Mouse (Mus musculus) neural tube, embryonic 13.5 days (tissue): ENCODE data around the gene Cldn1. TPM values are rescaled to one million over a fixed set of nuclear protein-coding genes. Genes with fewer than 3 reads are reported as not detected.

Experiments
- polyA plus RNA-seq: library from polyadenylated mRNA; unstranded; fragments of >200 nt; fragmentation: Nextera tagmentation; extraction: Ambion mirVana; gene quantifications from 2 replicates; pipeline ENCODE4 v1.2.1, GENCODE M21; 2015

The Cldn1 gene
- polyA plus RNA-seq, 1 experiment from 2014 or later, result 4.6 TPM

Other genes starting within 250 kb of the Cldn1 start
- gene Cldn16, start 91.3 kb upstream of the Cldn1 start, polyA plus RNA-seq, result not detected in 2 replicates
- gene Tmem207, start 154.9 kb upstream of the Cldn1 start, polyA plus RNA-seq, result 0.07 TPM in 1 of 2 replicates, not detected in the other
- 7.5 and 7.6 TPM in 2 replicates for gene Il1rap, start 209.9 kb upstream of the Cldn1 start, polyA plus RNA-seq